Mouse (Mus musculus) erythroblast, embryonic 14.5 days (primary cell): ENCODE measurements around the gene Wwox.

Experiments
- GATA1 ChIP-seq: IDR thresholded peaks from 2 replicates; pipeline ENCODE4 v1.6.1; 2012; ENCODE audit warnings: low read length, inconsistent platforms, mixed read lengths
- TAL1 ChIP-seq: IDR thresholded peaks from 3 replicates; pipeline ENCODE4 v1.6.1; 2012; ENCODE audit warnings: low read length, inconsistent platforms, mixed read lengths

- TF ChIP-seq GATA1 (no peak), TAL1 (no peak)
Observed at GRCm38 (mm10) chr8:114958437-114959107, 519.1 kb downstream of the Wwox start.
